Mouse (Mus musculus) ES-E14 (cell line): ENCODE results near the gene Rptor. TPM values are rescaled to one million over a fixed set of nuclear protein-coding genes. Genes with fewer than 3 reads are reported as not detected.

Source experiments
- DNase-seq: peaks from one replicate; pipeline ENCODE4 v3.0.0-alpha.2; 2013; ENCODE audit warnings: low read depth, low spot score
- H3K27ac ChIP-seq: 2 replicates; pipeline ENCODE4 v1.5.1; 2012; ENCODE audit warnings: low read depth, mild to moderate bottlenecking, low read length, moderate library complexity, mixed read lengths; ENCODE audit not compliant: poor library complexity, insufficient read depth, severe bottlenecking
- H3K36me3 ChIP-seq: 2 replicates; pipeline ENCODE4 v1.6.1; 2012; ENCODE audit warnings: mild to moderate bottlenecking, low read length, moderate library complexity, mixed read lengths; ENCODE audit not compliant: control insufficient read depth, poor library complexity, insufficient read depth, severe bottlenecking
- H3K4me1 ChIP-seq, 2 experiments: fragments of 150-350 bp in 1 of 2; sonication (generic) in 1 of 2; 2 replicates each; pipeline ENCODE4 v1.6.1; 2012; ENCODE audit warnings: low read length in 2 of 2, mild to moderate bottlenecking in 1 of 2, mixed read lengths in 1 of 2; ENCODE audit not compliant: control insufficient read depth in 2 of 2, insufficient read depth in 2 of 2, poor library complexity in 1 of 2
- H3K4me3 ChIP-seq, 2 experiments: fragments of 150-350 bp in 1 of 2; sonication (generic) in 1 of 2; 2 replicates each; pipeline ENCODE4 v1.5.1; 2012; ENCODE audit warnings: low read length in 2 of 2, low read depth in 1 of 2, mild to moderate bottlenecking in 1 of 2, mixed read lengths in 1 of 2; ENCODE audit not compliant: insufficient read depth in 1 of 2, poor library complexity in 1 of 2, severe bottlenecking in 1 of 2
- H3K9ac ChIP-seq: 2 replicates; pipeline ENCODE4 v1.6.1; 2012; ENCODE audit warnings: low read depth, mild to moderate bottlenecking, low read length, mixed read lengths; ENCODE audit not compliant: poor library complexity, insufficient read depth, severe bottlenecking
- H3K9me3 ChIP-seq: fragments of 150-350 bp; sonication (generic); 2 replicates; pipeline ENCODE4 v1.6.1; 2012; ENCODE audit warnings: low read depth, mild to moderate bottlenecking, low read length; ENCODE audit not compliant: control insufficient read depth, insufficient read depth
- CHD2 ChIP-seq: IDR thresholded peaks from 2 replicates; pipeline ENCODE4 v1.6.1; 2014; ENCODE audit warnings: mild to moderate bottlenecking, low read depth, low read length, inconsistent platforms
- HCFC1 ChIP-seq: IDR thresholded peaks from 2 replicates; pipeline ENCODE4 v1.6.1; 2012; ENCODE audit warnings: low read length, inconsistent platforms, borderline replicate concordance; ENCODE audit not compliant: insufficient read depth
- MAFK ChIP-seq: IDR thresholded peaks from 2 replicates; pipeline ENCODE4 v1.6.1; 2014; ENCODE audit warnings: mild to moderate bottlenecking, low read depth, low read length, inconsistent platforms; ENCODE audit not compliant: insufficient read depth
- ZC3H11A ChIP-seq: IDR thresholded peaks from 2 replicates; pipeline ENCODE4 v1.6.1; 2012; ENCODE audit warnings: low read depth, mild to moderate bottlenecking, inconsistent platforms, low read length, borderline replicate concordance
- ZNF384 ChIP-seq: IDR thresholded peaks from 2 replicates; pipeline ENCODE4 v1.6.1; 2012; ENCODE audit warnings: low read depth, low read length, inconsistent platforms
- in situ Hi-C, 2 experiments: fragments of 600-800 bp; cut with MboI; formaldehyde crosslinking; loops; one replicate each; pipeline ENCODE4 v1.15.1; 2025; ENCODE audit warnings: low sequenced_read_pairs in 2 of 2, inconsistent platforms in 1 of 2; ENCODE audit not compliant: unreplicated experiment in 2 of 2
- total RNA-seq: library from RNA; depleted of rRNA; stranded (reverse); fragments of 300-350 nt; gene quantifications from 2 replicates; pipeline ENCODE4 v1.2.3, GENCODE M21; 2012

Gene Rptor
- total RNA-seq, 1 experiment: 59.7 TPM

DNA sequence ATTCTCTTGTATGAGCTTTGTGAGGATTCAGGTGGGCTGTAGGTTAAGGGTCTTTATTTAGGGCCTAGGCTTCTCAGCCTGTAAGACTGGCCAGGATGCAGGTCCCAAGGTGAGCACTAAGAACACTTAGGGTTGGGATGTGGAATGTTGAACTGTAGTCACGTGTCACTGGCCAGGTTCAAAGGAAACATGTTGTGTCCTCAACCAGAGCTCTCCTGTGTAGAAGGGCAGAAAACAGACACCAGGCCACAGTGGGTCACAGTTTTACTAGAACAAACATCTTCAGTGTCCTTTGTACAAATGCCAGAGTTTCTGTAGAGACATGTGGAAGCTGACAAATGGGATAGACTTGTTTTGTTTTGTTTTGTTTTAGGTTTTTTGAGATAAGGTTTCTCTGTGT lies 138.7 kb downstream of the Rptor start:
- no peaks in the 10 kb centered on the region for H3K9me3 ChIP-seq
- TF ChIP-seq CHD2: no peak
- TF ChIP-seq ZNF384: no peak
- no peak for TF ChIP-seq MAFK
- TF ChIP-seq ZC3H11A: no peak
- no peak for TF ChIP-seq HCFC1
- no peaks in the 10 kb centered on the region; the same call in 1 of the 2 replicates for H3K36me3 ChIP-seq
- DNase-seq: no peak
- in situ Hi-C loops: no loop called here
- no peak overlapping the region for H3K4me3 ChIP-seq
- H3K27ac ChIP-seq: no peak overlapping the region
- H3K4me1 ChIP-seq: peaks cover 0 to 12% of the 10 kb centered on the region in 2 experiments; a peak in 1 of 4 replicates
- H3K9ac ChIP-seq: no peak overlapping the region

GRCm38 (mm10) chr11:119744436-119744835 lies 141.7 kb downstream of the Rptor start:
- no peak overlapping the region for H3K27ac ChIP-seq
- in situ Hi-C loops: no loop called here
- H3K4me3 ChIP-seq: no peak overlapping the region
- no peak for DNase-seq
- H3K4me1 ChIP-seq: peaks cover 0 to 11% of the 10 kb centered on the region in 2 experiments; a peak in 2 of 4 replicates
- H3K36me3 ChIP-seq: peaks cover 3% of the 10 kb centered on the region; the same call in 1 of the 2 replicates
- H3K9ac ChIP-seq: no peak overlapping the region
- no peaks in the 10 kb centered on the region for H3K9me3 ChIP-seq
- TF ChIP-seq CHD2 (no peak), HCFC1 (no peak), ZNF384 (no peak), ZC3H11A (no peak), MAFK (no peak)

GRCm38 (mm10) chr11:119745333-119745732 lies 142.6 kb downstream of the Rptor start:
- TF ChIP-seq ZNF384 (no peak), CHD2 (no peak), MAFK (no peak), HCFC1 (no peak), ZC3H11A (no peak)
- no peaks in the 10 kb centered on the region for H3K9me3 ChIP-seq
- in situ Hi-C loops: no loop called here

GRCm38 (mm10) chr11:119754459-119754858 lies 151.8 kb downstream of the Rptor start:
- H3K36me3 ChIP-seq: peaks cover 22% of the 10 kb centered on the region; the same call in 1 of the 2 replicates
- H3K9ac ChIP-seq: no peak overlapping the region
- H3K9me3 ChIP-seq: no peaks in the 10 kb centered on the region
- no peak overlapping the region for H3K27ac ChIP-seq
- TF ChIP-seq CHD2: no peak
- TF ChIP-seq MAFK: no peak
- no peak for TF ChIP-seq HCFC1
- no peak for TF ChIP-seq ZC3H11A
- no peak for TF ChIP-seq ZNF384
- no peak for DNase-seq
- H3K4me3 ChIP-seq: no peak overlapping the region
- in situ Hi-C loops: no loop called here
- H3K4me1 ChIP-seq: no peaks in the 10 kb centered on the region; a peak in 1 of 4 replicates

More at GRCm38 (mm10) chr11:119745333-119745732, 142.6 kb downstream of the Rptor start:
- H3K27ac ChIP-seq: no peak overlapping the region
- no peak overlapping the region for H3K4me3 ChIP-seq
- DNase-seq: no peak
- H3K4me1 ChIP-seq: peaks cover 0 to 9% of the 10 kb centered on the region in 2 experiments; a peak in 2 of 4 replicates
- H3K9ac ChIP-seq: no peak overlapping the region
- peaks cover 3% of the 10 kb centered on the region; the same call in 1 of the 2 replicates for H3K36me3 ChIP-seq
